Mouse (Mus musculus) right cerebral cortex, postnatal 10 days (tissue): ENCODE results near the gene Armc5.

Experiments
- DNase-seq, 2 experiments: peaks; one replicate each; pipeline ENCODE4 v3.0.0; 2021; ENCODE audit warnings: low spot score in 2 of 2

The Armc5 gene

DNA sequence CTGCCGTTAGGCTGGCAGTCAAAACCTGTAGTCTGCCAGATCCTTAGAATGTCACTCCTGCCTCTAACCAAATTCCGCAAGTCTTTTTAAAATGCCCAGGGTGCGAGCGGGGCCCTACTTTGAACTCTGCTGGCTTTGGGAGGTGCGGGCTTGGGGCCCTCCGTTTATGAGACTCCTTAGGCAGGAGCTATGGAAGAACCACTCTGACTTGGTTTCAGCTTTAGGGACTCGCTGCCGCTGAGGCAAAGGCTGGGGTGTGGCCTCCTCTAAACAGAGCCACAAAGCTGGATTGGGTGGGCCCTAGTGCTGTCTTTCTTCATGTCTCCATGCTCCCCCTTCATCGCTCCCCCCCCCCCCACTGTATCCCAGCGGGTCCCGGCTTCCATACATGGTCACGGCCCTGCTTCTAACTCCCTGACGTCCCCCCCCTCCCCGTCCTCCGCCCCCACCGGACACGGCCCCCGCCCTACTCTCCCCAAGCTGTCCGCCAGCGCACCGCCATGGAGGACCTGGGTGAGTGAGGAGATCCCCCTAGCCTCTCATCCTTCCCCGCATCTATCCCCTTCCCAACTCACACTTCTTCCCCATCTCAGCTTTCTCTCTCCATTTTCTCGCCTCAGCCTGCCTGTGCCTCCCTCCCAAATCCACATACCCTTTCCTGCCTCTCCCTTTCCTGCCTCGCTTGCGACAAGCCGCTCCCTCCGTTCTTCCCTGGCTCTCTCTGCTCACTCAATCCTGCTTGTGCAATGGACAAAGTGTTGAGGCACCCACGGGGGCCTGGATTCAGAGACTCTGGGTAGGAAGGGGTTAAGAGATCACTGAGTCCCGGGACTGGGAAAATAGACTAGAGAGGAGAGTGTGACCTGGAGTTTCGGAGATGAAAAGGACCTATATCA is 9.6 kb downstream of the Armc5 start, which contains the start of gene Tgfb1i1:
TSS of gene Tgfb1i1 (plus strand) at position 317 of the 896 bp plus-strand sequence.
- DNase-seq = peak; percentile 75 to 81

DNA sequence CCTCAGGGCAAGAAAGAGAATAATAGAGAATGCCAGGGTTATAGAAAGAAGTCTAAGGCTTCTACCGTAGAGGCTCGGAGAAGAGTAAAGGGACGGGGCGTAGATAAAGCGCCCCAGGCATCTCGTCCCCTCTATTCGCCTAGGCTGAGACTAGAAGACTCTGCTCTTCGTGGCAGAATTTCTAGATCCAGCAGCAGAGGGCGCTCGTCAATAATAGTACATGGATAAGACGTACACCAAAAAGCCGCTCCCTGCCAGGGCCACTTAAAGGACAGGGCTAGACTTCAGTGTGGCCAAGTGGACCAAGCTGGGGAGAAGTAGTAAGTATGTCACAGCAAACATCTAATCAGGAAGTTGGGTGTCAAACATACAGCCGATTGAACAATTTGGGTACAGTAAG is 10.3 kb downstream of the Armc5 start:
- DNase-seq = peak; percentile 93 to 94

GRCm38 (mm10) chr7:128248081-128249042 is 11.2 kb downstream of the Armc5 start:
- DNase-seq = no peak

DNA sequence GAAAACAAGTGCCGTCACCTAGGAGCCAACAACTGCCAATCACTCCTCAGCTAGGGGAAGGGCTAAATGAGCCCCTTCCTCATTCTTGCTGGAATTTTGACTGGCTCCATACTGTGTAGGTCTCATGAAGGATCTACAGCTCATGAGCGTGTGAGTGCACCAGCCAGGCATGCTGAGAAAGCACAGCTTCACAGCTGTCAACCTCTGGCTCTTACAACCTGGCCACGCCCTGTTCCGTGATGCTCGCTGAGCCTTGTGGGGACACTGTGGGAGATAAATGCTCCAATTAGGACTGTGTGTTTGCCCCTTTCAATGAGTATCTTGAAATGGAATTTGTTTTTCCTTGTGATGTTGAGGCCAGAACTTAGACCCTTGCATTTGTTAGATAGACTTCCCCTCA is 12.9 kb downstream of the Armc5 start:
- DNase-seq = no peak

DNA sequence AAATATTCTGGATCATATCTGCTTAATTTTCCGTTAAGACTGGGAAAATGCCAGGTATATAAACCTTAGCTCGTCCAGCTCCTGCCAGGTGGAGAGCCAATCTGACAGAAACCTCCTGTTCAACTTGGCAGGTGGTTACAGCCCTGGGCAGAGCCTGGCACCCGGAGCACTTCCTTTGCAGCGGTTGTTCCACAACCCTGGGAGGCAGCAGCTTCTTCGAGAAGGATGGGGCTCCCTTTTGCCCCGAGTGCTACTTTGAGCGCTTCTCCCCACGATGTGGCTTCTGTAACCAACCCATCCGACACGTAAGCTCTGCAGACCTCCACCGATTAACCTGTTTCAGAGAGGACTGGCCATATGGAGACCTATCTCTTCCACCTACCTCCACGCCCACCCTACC is 14.8 kb downstream of the Armc5 start:
- no peak for DNase-seq

GRCm38 (mm10) chr7:128252609-128253008 is 15.5 kb downstream of the Armc5 start:
- peak; percentile 83 to 87 for DNase-seq

DNA sequence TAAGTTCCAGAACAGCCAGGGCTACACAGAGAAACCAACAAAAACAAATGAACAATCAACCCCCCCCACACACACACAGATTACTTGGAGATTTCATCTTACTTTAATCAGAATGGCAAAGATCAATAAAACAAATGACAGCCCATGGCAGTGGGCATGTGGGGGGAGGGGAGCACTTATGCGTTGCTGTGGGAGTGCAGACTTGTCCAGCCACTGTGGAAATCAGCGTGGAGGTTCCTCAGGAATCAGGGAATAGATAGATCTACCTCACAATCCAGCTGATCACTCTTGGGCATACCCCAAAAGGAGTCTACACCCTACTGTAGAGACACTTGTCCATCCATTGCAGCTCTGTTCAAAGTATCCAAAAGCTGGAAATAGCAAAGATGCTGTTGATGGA is 17.8 kb downstream of the Armc5 start:
- DNase-seq = no peak

GRCm38 (mm10) chr7:128255757-128256156 is 18.6 kb downstream of the Armc5 start:
- no peak for DNase-seq

DNA sequence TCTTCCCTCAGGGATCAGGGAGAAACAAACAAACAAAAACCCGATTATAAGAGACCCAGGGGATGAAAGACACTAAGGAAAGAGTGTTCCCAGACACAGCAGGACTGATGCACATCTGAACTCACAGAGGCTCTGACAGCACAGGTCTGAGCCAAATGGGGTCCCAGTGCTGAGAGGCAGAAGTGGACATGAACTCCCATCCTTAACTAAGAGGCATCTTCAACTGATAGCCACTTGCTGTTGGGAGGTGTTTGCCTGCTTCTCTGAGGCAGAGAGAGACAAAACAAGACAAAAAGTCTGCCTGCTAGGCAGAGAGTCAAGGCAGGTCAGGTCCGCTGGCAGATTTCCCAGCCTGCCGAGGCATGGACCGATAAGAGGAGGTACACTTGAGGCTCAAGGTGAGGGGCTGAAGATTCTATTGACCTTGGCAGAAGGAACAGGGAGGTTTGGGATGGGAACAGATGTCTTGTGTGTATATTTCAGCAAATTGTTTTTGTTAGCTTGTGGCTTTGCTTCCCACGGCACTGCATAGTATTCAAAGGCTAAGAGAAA is 19.7 kb downstream of the Armc5 start:
- no peak for DNase-seq

DNA sequence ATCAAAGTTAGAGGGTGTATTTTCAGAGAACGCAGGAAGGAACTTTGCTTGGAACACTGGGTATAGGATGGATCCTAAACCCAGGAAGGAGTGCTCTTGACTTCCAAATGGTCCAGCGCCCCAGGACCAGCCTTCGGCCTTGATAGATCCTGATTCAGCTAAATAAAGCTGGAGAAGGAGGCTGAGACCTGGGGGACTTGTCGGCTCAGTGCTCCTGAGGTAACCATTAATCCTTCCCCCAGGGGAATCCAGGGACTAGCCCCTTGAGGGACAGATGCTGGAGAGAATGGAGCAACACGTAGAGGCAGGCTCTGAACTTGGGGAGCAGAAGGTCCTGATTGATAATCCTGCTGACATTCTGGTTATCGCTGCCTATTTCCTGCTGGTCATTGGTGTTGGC is 28.3 kb downstream of the Armc5 start, which contains the start of gene Slc5a2:
TSS of gene Slc5a2 (plus strand) at position 247 of the 400 bp plus-strand sequence.
- no peak for DNase-seq

DNA sequence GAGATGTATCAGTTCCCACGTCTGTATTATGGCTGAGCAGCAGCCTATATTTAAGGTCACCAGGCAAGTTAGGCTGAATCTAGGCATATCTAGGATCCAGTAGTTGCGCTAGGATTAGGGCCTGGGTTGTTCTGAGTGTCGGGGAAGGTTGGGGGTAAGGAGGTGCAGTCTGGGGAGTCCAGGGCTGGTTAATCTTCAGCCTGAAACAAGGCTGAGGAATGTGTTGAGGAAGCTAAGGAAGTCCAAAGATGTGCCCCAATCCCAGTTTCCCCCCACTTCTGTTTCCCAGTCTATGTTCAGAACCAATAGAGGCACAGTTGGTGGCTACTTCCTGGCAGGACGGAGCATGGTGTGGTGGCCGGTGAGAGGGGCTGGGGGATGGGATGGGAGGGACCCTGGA is 28.9 kb downstream of the Armc5 start:
- DNase-seq = no peak

DNA sequence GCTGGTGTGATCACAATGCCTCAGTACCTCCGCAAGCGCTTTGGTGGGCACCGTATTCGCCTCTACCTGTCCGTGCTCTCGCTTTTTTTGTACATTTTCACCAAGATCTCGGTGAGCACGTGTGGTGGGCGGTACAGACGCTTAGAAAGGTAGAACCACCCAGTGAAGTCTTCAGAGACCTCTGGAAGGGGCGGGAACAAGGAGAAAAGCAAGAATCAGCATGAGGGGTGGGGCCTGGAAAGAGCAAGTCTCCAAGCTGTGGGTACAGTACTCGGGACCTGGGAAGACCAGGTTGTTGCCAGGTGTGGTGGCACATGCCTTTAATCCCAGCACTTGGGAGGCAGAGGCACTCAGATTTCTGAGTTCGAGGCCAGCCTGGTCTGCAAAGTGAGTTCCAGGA is 30.2 kb downstream of the Armc5 start:
- DNase-seq = no peak

GRCm38 (mm10) chr7:128267813-128268212 is 30.7 kb downstream of the Armc5 start:
- DNase-seq = no peak

- no peak for DNase-seq
These were observed 33.3 kb downstream of the Armc5 start for GRCm38 (mm10) chr7:128270431-128270850.

DNA sequence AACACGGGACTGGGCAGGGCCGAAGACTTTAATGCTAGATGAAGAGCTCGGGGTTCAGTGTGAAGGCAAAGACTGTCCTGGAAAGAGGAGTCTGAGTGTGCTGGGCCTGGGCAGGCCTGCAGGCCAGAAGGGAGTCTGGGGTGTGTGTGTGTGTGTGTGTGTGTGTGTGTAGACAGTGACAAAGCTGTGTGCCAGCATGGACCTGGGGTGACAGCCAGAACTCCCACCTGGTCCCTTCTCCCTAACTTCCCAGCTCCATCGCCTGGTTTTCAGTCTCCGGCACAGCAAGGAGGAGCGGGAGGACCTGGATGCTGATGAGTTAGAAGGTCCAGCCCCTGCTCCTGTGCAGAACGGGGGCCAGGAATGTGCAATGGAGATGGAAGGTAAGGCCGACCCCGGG is 34.4 kb downstream of the Armc5 start:
- no peak for DNase-seq

- DNase-seq = no peak
These were observed 38.9 kb downstream of the Armc5 start for GRCm38 (mm10) chr7:128276051-128276450.

DNA sequence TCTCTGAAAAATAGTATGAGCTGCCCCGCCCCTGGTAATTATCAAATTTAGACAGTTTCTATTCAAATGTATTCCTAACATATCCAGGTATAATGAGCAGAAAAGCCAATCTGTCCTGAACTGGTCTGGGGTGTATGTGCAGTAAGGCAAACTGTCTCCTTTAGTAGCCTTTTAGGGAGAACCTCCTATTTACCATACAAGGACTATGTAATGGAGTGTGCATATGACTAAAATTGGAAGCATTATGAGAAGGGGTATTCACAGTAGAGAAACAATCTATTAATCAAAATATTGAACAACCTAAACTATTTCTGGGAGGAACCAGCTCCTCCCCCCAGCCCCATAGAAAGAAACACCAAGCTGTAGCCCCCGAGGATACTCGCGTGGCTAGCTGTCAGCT is 42.6 kb downstream of the Armc5 start:
- DNase-seq = no peak

DNA sequence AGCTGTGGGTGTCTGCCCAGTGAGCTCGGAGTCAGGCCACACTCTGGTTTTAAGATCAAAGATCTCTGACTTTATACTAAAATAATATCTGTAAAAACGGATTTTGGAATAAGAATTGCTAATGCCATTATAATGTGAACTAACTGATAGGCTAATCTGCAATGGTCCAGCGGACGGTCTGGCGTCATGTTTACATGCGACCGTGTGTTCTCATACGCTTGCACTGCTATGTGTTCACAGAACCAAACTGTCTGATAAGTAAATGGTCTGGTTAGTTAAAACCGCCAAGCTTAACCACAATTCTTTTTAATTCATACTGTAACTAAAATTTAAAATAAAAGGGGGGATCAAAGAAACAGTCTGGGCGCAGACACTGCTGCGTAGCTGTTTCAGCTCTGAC is 44.6 kb downstream of the Armc5 start:
- DNase-seq = no peak

DNA sequence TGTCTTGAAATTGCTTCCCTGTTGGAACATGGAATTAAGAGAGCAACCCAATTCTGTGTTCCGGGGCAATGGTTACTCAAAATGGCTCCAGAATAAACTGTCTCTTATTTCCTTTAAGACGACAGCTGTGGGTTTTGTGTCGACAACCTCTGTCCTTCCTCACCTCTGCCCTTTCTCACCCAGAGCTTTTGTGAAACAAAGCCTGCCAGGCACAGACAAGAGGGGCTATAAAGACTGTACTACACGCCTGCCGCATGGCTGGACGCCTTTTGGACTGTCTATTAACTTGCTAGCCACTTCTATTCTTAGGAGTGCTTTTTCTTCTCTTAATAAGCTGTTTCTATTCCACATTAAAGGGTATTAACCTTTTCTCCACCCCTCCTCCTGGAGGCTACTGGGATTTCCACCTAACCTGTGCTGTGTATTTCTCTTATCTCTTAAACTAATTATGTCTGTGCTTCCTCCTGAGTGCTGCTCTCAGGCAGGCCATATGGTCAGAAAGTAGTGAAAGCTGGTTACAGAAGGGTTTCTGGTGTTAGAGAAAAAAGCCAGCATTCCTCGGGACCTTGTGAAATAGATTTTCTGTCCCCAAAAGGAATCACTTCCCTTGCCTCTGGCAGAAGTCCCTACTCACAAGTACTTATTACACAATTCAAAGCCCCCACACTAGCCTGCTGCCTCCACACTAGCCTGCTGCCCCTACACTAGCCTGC is 45.5 kb downstream of the Armc5 start:
- DNase-seq = no peak

GRCm38 (mm10) chr7:128284047-128284446 is 46.9 kb downstream of the Armc5 start:
- no peak for DNase-seq

DNA sequence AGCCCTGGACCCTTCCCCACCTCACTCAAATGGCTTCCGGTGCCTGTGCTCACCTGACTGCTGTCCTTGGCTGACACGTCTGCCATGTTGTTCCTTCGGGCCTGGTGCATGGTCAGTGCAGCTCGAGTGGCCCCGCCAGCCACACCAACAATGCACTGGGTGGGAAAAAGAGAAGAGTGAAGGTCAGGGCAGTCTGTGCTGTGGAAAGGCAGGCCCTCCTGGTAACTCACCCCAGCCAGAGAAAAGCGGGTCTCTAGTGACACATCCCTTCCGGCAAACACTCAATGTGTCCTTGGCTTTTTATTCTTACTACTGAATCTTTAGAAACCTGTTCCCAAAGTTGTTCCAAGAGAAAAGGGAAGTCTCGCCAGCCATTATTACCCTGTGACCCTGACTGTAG is 47.9 kb downstream of the Armc5 start:
- no peak for DNase-seq
